Mouse (Mus musculus): Measurements from ENCODE around the gene Pigw. TPM values are rescaled to one million over a fixed set of nuclear protein-coding genes. Genes with fewer than 3 reads are reported as not detected.

The Pigw gene
- total RNA-seq (2021) = 1 to 10 TPM; 8.8 to 9.4 TPM
- long read RNA-seq, partial matches to known transcripts = 0 of 2 reads
- long read RNA-seq, other reads (novel, unspliced or antisense) = 2 of 2 reads

DNA sequence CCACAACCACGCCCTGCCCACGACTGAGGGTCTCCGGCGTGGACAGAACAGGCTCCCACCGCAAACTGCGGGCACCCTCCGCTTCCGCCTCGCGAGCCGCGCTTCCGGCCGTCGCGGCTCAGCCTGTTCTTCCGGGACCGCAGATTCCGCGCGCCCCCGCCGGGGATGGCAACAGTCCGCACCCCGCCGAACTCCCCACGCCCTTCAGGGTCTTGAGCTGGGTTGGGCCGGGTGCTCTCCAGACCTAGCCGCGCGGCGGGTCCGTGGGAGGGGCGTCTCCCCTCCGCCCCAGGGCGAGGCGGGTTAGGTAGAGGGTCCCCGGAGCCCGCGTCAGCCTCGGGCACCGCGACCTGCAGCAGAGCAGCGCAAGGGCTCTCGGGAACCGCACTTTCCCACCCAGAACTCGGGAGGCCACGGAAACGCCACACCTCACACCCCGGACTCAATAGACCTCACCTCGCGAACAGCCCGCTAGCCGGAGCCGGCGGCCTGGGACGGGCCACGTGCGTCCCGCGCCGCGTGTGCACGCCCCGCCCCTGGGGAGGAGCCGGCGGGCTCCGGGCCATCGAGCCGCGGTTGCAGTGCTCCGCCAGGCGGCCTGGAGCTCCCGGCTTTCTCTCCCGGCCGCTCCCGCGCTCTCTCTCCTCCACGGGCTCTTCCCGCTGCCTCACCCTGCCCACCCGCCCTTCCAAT lies at the start of gene Pigw, which contains the start of gene Myo19:
Pigw (minus strand) TSS at position 514 of the 693 bp plus-strand sequence.
Myo19 (plus strand) TSS at position 377 of the 693 bp plus-strand sequence.
- peak; percentile 74 to 83 for DNase-seq (ENCODE audit: low spot score in 2 of 2)

GRCm38 (mm10) chr11:84920981-84921380 lies 40.9 kb upstream of the Pigw start:
- DNase-seq (ENCODE audit: low spot score in 2 of 2) = no peak

GRCm38 (mm10) chr11:84919951-84920350 lies 39.9 kb upstream of the Pigw start:
- no peak for DNase-seq (ENCODE audit: low spot score in 2 of 2)

GRCm38 (mm10) chr11:84919276-84919675 lies 39.2 kb upstream of the Pigw start:
- DNase-seq (ENCODE audit: low spot score in 2 of 2) = peak; percentile 26

DNA sequence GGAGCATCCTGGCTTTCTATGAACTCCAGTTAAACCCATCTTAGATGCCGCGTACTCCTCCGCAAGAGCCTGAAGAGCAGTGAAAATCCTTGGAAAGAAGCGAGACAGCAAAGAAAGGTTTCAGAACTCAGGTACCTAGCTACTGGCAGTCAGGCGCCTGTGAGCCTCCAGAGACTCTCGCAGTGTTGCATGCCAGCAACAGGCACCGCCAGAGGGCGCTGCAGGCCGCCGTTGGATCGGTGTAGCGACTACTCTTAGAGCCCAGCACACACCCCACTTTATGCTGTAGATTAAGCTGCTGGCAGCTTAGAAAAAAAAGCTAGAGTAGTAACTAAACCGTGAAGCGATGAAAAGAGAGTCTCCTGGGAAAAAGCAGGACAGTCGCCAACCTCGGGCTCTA lies 38.3 kb upstream of the Pigw start:
- peak; percentile 95 to 96 for DNase-seq (ENCODE audit: low spot score in 2 of 2)

GRCm38 (mm10) chr11:84916703-84917300 lies 36.7 kb upstream of the Pigw start:
- DNase-seq (ENCODE audit: low spot score in 2 of 2) = no peak

GRCm38 (mm10) chr11:84916053-84916702 lies 36.1 kb upstream of the Pigw start, which contains the start of gene Znhit3:
Gene Znhit3, minus strand, starts transcription at chr11:84916366.
- DNase-seq (ENCODE audit: low spot score in 2 of 2) = peak; percentile 82 to 88

- DNase-seq (ENCODE audit: low spot score in 2 of 2) = no peak
Measured at GRCm38 (mm10) chr11:84914673-84915072, 34.6 kb upstream of the Pigw start.

- DNase-seq (ENCODE audit: low spot score in 2 of 2) = no peak
Measured at GRCm38 (mm10) chr11:84910411-84910810, 30.3 kb upstream of the Pigw start.

DNA sequence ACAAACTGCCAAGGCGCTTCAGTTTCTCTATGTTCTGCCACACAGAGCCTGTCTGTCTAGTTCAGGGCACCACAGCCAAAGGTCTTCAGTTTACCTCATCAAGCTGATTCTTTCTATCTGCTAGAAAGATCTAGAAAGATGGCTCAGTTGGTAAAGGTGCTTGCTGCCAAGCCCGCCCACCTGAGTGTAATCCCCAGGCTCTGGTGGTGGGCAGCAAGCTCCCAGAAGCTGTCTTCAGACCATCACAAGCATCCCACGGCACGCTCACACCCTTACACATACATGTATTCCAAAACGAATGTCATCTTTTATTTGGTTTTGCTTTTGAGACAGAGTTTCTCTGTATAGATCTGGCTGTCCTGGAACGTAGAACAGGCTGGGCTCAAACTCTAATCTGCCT lies 28.4 kb upstream of the Pigw start:
- no peak for DNase-seq (ENCODE audit: low spot score in 2 of 2)

GRCm38 (mm10) chr11:84907081-84907480 lies 27.0 kb upstream of the Pigw start:
- DNase-seq (ENCODE audit: low spot score in 2 of 2) = no peak

DNA sequence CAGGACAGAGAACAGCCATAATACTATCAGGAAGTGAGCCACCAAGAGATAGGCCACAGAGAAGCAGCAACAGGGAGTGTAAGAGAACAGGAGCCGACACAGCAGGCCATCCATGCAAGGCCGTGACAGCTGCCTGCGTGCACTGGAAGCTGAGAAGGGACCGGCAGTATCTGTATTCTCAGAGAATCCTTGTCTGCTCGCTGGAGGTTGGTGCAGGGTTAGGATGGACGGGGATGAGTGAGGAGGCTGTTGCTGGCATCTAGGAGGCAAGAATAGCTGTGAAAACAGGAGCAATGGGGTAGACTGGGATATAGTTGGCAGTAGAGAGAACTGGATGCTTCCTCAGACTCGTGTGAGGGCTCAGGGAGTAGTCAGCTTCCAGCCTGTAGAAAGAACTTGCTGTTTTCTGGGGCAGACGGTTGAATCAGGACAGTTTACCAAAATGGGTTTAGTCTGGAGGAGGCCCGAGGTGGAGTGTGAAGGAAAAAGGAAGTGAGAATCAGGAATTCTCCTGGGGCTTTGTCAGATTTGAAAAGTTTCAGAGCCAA lies 24.6 kb upstream of the Pigw start:
- DNase-seq (ENCODE audit: low spot score in 2 of 2) = no peak

- DNase-seq (ENCODE audit: low spot score in 2 of 2) = no peak
Measured at GRCm38 (mm10) chr11:84893113-84893512, 13.0 kb upstream of the Pigw start.

DNA sequence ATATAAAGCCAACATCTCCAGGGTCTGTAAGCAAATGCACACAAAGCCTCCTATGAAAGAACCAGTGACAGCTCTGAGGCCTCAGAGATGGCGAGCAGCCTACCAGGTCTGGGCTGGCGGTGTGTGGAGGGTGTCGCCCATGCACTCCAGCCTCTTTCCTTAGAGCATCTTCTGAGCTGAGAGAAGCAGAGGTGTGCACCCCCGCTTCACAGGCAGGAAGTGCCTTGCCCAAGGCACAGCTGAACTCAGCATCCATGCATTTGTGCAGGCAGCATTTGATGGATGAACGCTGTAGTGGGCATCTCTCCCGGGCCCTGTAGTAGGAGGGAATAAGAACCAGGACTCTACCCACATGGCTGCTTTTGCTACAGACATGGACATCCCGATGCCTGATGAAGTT lies 11.6 kb upstream of the Pigw start:
- DNase-seq (ENCODE audit: low spot score in 2 of 2) = no peak

DNA sequence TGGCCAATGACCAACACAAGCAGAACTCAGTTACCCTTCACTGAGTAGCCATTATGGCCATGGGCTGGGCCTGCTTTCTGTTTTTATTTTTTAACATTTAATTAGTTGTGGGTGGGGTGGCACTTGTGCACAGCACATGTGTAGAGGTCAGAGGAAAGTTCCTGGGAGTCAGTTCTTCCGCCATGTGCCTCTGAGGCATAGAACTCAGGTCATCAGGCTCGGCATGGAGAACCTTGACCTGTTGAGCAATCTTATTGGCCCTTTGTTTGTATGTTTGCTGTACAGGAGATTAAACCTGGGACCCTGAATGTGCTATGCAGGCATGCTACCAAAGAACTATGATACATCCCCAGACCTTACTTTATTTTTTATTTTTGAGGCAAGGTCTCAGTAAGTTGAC lies 9.4 kb upstream of the Pigw start:
- no peak for DNase-seq (ENCODE audit: low spot score in 2 of 2)

DNA sequence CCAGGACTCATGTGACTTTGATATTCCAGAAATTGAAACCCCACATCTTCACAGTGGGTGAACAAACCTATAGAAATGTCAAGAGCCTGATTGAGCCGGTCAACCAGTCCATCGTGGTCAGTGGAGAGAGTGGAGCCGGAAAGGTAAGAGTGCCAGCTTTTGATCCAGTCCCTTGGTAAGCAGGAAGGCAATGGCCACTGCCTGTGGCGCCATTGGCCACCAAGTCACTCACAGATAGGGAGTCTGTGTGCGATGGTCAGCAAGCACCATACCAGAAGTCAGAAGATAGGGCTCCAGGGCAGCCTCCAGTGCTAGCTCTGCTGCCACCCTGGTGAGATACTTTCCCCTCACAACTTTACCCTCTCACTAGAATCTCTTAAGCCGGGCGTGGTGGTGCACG lies 7.9 kb upstream of the Pigw start:
- DNase-seq (ENCODE audit: low spot score in 2 of 2) = no peak

DNA sequence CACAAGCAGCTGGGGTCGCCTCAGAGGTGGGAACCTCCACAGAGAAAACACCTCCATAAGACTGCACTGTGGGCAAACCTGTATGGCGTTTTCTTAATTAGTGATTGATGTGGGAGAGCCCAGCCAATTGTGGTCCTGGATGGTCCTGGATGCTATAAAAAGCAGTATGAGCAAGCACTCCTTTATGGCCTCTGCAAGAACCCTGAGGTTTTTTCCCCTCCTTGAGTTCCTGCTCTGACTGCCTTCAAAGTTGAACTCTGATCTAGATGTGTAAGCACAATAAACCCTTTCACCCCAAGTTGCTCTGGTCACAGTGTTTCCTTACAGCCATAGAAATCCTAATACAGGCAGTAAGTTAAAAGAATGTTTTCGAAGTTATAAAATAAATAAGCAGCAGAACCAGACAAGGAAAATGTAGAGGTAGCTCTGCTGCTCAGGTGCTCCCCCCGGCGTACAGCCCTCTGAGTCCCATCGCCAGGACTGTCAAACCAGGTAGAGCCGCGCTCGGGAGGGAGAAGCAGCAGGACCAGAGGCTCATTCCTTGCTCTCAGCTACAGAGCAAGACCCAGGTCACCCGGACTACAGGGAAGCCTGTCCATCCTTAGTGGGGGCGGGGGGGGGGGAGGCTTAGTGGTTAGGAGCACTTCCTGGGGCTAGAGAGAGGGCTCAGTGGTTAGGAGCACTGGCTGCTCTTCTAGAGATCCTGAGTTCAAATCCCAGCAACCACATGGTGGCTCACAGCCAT lies 6.9 kb upstream of the Pigw start:
- DNase-seq (ENCODE audit: low spot score in 2 of 2) = no peak

- no peak for DNase-seq (ENCODE audit: low spot score in 2 of 2)
Measured at GRCm38 (mm10) chr11:84886236-84886635, 6.2 kb upstream of the Pigw start.

DNA sequence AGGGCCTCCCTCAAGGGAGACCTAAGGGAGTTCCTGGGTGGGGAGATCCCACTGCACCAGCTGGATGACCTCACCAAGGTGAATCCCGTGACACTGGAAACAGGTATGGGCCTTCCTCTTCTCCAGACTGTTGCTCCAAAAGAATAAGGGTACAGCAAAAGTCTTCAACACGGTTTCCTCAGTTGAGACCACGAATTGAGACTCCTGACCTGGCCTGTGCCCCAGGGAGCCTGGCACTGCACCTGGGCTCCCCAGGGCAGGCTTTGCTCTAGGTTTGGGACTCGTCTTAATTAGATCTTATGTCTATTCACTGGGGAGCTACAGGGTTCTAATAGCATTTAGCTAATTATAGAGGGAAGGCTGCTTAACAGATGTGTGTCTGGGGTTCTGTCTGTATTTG lies 5.2 kb upstream of the Pigw start:
- DNase-seq (ENCODE audit: low spot score in 2 of 2) = no peak

- DNase-seq (ENCODE audit: low spot score in 2 of 2) = no peak
Measured at GRCm38 (mm10) chr11:84882346-84882745, 2.3 kb upstream of the Pigw start.

- DNase-seq (ENCODE audit: low spot score in 2 of 2) = no peak
Measured at GRCm38 (mm10) chr11:84880971-84881370, 886 bp upstream of the Pigw start.
